Mouse (Mus musculus): ENCODE results near the gene Psmb3. TPM values are rescaled to one million over a fixed set of nuclear protein-coding genes. Genes with fewer than 3 reads are reported as not detected.
"Not testable (repeated sequence)": the region's sequence is repeated elsewhere in the genome, so short reads cannot be mapped to it uniquely, and the experiment has no call there.

Gene Psmb3
- total and polyA plus RNA-seq, 3 experiments, result 224 to 261 (median 239) TPM

GRCm38 (mm10) chr11:97716021-97716420 is 12.8 kb downstream of the Psmb3 start:
- DNase-seq, result no peak

GRCm38 (mm10) chr11:97717369-97718280 is 14.4 kb downstream of the Psmb3 start:
- no peak for DNase-seq

- no peak for DNase-seq
These were observed 15.2 kb downstream of the Psmb3 start for GRCm38 (mm10) chr11:97718281-97718860.

GRCm38 (mm10) chr11:97719041-97719440 is 15.8 kb downstream of the Psmb3 start:
- DNase-seq, result no peak

- no peak for DNase-seq
These were observed 18.1 kb downstream of the Psmb3 start for GRCm38 (mm10) chr11:97721338-97721737.

GRCm38 (mm10) chr11:97723709-97724108 is 20.5 kb downstream of the Psmb3 start:
- DNase-seq, result no peak

- DNase-seq, result no peak
These were observed 25.1 kb downstream of the Psmb3 start for GRCm38 (mm10) chr11:97728311-97728710.

- DNase-seq, result no peak
These were observed 25.5 kb downstream of the Psmb3 start for GRCm38 (mm10) chr11:97728730-97729129.

GRCm38 (mm10) chr11:97733689-97734088 is 30.5 kb downstream of the Psmb3 start:
- DNase-seq, result no peak

- DNase-seq, result not testable (repeated sequence)
These were observed 31.6 kb downstream of the Psmb3 start for GRCm38 (mm10) chr11:97734810-97735209.

GRCm38 (mm10) chr11:97736645-97737044 is 33.4 kb downstream of the Psmb3 start:
- DNase-seq, result no peak

- no peak for DNase-seq
These were observed 34.4 kb downstream of the Psmb3 start for GRCm38 (mm10) chr11:97737600-97737999.

GRCm38 (mm10) chr11:97738703-97739102 is 35.5 kb downstream of the Psmb3 start:
- no peak for DNase-seq

GRCm38 (mm10) chr11:97739155-97739554 is 36.0 kb downstream of the Psmb3 start:
- DNase-seq, result no peak

- DNase-seq, result peak; percentile 52
These were observed 37.0 kb downstream of the Psmb3 start for GRCm38 (mm10) chr11:97740190-97740589.

GRCm38 (mm10) chr11:97742157-97742556 is 39.0 kb downstream of the Psmb3 start:
- DNase-seq, result no peak

- no peak for DNase-seq
These were observed 39.4 kb downstream of the Psmb3 start for GRCm38 (mm10) chr11:97742591-97742990.

- DNase-seq, result no peak
These were observed 40.2 kb downstream of the Psmb3 start for GRCm38 (mm10) chr11:97743423-97743822.

- peak; percentile 76 for DNase-seq
These were observed 41.0 kb downstream of the Psmb3 start, which contains the start of gene Pip4k2b for GRCm38 (mm10) chr11:97744063-97744717. Gene Pip4k2b (minus strand): TSS chr11:97744704.

GRCm38 (mm10) chr11:97744718-97745330 is 41.6 kb downstream of the Psmb3 start:
- DNase-seq, result peak; percentile 99

GRCm38 (mm10) chr11:97745331-97745721 is 42.1 kb downstream of the Psmb3 start:
- no peak for DNase-seq

GRCm38 (mm10) chr11:97747773-97748172 is 44.6 kb downstream of the Psmb3 start:
- peak; percentile 47 for DNase-seq
